Mouse (Mus musculus) gonadal fat pad, adult 2 months (tissue): ENCODE data around the gene Cbx8. TPM values are rescaled to one million over a fixed set of nuclear protein-coding genes. Genes with fewer than 3 reads are reported as not detected.

ENCODE experiments used
- DNase-seq: peaks from one replicate; pipeline ENCODE4 v3.0.0-alpha.2; 2012; ENCODE audit warnings: low read depth
- polyA plus RNA-seq: library from polyadenylated mRNA; depleted of rRNA; stranded (reverse); fragments of >200 nt; gene quantifications from 2 replicates; pipeline ENCODE4 v1.2.3, GENCODE M21; 2012; rRNA removed

Gene Cbx8
- polyA plus RNA-seq, result 3.8 and 5.0 TPM in 2 replicates

DNA sequence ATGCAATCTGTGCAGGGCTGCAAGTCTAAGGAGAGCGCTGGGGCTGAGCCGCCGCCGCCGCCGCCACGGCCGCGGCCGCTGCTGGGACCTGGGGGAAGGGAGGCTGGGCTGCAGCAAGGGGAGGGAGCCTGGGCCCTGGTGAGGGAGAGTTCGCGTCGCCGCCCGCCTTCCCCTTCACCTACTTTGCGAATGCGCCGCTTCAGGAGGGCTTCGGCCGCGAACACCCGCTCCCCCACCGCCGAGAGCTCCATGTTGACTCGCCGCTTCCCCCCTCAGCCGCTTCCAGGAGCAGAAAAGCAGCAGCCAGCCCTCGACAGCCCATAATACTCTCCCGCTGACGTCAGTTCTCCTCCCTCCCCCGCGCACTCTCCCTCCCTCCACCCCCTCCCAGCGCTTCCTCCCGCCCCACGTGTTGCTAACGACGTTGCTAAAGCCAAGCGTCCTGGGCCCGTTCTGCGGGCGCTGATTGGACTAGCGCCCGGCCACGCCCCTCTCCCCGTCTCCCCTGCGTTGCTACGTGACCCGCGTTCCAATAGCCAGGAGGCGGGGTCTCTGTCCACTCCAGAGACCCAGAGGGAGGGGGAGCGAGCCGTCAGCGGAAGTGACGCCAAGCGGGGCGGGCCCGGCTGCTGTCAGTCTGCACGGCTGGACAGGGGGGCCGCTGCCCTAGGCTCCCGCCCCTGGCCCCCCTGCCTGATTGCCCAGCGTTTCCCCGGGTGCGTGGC is at the start of gene Cbx8:
Gene Cbx8, minus strand, starts transcription at position 370 of the 725 bp plus-strand sequence.
- DNase-seq, result no peak

DNA sequence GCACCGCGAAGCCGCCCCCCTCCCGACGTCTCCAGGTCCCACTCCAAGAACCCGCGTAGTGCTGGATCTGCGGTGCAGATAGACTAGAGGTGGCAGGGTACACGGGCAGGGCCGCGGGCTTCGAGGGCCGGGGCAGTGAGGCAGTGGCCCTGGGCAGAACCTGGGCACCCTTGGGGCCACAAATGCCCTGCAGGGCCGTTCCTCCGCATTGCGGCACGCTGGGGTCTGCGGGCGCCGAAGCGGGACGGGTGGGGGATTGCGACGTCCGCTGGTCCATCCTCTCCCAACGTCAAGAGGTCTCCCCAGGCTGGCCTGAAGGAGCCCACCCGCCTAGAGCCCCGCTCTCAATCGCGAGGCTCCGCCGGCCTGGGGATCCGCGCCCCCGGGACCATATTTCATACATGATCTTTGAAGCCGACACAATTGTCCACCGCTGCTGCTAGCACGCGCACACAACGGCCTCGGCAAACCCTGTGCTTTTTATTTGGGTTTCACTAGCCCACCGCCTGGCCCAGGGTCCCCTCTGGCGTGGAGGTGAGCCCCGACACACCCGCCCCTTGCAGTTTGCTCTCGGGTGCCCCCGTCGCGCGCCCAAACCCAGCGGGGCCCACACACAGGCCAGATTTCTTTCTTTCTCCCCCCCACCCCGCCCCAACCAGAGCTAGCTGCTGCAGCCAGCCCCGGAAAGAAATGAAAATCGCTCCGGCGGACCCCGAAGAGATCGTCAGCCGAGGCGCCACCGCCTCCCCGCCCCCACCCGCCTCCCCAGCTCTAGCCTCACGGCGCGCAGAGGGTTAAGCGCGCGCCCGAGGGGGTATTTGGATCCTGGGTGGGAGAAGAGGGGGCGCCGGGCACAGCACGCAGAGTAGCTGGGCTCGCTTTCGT is 49.5 kb upstream of the Cbx8 start:
- no peak for DNase-seq

DNA sequence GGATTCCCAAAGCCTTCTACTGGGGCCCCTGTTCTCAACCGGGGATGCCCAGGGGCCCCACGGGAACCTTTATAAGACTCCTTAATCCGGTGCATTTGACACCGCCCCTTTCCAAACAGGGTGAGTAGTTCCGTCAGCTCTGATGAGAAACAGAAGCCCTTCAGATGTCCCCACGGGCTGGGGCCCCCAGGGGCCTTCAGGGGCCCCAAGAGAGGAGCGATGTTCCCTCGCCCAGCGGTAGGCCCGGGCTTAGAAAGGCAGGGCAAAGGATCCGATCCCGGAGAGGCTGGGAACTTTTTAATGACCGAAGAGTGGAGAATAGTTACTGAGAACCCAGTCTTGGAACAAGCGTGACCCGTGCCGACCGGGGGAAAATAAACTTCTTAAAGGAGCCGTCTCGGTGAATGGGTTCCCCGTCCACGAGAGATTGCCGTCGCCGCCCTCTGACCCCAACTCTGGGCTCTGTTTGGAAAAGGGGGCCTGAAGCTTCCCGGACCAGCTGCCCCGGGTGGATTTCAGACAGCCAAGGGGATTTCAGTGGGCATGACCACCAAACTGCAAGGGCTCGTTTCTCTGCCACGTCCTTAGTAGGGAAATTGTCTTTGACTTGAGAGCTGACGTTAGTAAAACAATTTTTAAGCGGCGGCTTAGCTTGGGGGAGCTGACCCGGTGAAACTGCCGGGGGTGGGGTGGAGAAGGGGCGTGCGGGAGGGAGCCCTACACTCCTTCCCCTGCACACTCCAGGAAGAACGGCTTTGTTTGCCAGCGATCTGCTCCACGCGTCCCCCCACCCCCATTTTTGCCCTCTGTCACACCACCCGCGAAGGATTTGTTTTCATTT is 48.7 kb upstream of the Cbx8 start:
- no peak for DNase-seq

DNA sequence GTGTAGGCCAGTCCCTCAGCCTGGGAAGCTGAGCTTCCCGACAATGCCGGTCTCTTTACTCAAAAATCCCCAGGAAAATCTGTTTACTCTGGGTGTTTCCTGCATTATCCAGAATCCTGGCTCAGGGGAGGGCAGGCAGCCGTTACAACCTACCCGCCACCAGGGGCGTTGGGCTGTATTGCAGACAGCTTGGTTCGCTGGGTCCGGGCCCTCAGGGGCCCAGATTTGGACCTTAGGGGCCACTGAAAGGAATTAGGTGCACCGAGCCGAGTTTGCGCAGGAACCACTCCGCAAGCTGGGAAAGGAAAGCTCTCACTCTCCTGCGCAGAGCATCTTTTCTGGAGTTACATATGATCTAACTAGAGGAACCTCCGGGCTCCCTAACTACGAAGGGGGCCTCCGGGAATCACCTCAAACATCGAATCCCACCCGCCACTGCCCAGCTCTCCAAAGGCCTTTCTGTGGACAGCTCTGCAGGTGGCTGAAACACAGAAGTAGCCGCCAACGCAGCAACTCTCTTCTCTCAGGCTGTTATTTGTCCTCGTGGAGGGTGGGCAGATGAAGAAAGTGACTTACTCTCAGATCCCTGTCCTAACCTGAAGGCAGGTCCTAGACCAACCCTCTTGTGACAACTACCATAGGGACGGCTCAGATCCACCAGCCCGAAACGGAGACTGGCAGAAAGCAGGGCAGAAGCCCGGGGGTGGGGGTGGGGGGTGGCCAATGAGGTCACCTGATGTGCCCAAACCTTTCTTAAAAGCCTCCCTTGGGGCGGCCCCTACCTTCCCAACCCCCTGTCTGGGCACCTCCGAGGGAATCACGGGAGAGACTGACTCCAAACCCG is 47.8 kb upstream of the Cbx8 start:
- DNase-seq, result no peak

DNA sequence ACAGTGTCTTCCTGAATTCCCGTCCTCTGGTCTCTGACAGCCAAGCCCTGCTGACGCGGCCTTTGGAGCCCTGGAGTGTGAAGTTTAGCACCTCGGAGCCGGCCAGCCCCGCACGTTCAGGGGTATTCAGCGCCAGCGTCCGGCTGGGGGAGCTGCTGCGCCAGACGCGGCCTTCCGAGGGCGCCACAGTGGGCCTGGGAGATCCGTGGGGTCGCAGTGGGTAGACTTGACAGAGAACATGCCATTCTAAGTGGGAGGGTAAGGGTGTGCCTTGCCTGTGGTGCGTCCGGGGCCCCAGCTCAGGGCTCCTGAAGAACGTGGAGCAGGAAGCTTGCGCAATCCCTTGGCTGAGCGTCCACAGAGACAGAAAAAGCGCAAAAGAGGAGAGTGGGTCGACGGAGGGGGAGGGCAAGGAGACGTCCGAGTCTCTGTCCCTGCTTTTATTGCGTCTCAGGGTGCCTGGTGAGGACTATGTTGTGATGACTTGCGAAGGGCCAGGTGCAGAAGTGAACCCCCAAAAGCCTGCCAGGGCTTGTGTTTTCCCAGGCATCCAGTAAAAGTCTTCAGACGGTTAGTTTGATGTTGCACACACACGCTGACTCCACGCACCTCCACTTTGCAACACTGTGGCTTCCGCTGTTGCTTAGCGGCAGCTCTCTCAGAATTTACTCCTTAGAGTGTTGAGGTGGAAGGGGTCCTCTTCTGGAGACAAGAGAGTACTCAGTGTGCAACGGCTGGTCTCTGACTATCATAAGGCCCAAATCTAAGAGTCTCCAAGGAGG is 46.7 kb upstream of the Cbx8 start:
- no peak for DNase-seq

DNA sequence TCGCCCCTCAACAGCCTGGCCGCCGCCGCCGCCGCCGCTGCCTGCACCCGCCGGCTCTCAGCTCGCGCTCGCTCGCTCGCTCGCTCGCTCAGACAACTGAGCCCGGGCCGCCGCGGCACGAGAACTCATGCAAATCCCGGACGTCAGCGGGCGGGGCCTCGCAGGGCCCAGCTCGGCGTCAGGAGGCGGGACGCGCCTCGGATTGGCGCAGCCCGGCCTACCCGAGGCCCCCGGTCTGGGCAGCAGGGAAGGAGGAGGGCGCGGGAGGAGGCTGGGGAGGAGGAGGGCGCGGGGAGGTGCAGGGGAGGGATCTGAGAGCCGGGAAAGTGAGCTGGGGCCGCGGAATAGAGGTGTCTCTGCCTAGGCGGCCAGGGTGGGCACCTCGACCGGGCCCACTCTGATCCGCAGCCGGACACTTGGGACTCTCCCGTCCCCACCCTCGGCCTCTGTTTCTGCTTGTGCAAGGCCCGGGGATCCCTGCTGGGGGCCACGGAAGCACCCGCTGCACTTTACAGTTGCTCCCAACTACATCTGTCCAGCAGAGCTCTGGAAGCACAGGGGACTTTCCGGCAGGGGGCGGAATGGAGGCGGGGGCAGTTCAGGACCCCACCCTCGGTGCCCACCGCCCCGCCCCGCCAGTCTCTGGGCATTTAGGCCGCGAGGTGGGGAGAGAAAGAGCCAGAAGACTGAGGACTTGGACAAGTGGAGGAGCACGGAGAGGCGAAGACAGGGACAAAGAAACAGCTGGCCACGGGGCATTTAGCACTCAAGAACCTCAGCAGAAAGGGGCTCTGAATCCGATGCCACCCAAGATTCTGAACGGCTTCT is 45.6 kb upstream of the Cbx8 start, which contains the start of gene Cbx4:
Gene Cbx4, minus strand, starts transcription at position 78 of the 828 bp plus-strand sequence.
- DNase-seq, result no peak

DNA sequence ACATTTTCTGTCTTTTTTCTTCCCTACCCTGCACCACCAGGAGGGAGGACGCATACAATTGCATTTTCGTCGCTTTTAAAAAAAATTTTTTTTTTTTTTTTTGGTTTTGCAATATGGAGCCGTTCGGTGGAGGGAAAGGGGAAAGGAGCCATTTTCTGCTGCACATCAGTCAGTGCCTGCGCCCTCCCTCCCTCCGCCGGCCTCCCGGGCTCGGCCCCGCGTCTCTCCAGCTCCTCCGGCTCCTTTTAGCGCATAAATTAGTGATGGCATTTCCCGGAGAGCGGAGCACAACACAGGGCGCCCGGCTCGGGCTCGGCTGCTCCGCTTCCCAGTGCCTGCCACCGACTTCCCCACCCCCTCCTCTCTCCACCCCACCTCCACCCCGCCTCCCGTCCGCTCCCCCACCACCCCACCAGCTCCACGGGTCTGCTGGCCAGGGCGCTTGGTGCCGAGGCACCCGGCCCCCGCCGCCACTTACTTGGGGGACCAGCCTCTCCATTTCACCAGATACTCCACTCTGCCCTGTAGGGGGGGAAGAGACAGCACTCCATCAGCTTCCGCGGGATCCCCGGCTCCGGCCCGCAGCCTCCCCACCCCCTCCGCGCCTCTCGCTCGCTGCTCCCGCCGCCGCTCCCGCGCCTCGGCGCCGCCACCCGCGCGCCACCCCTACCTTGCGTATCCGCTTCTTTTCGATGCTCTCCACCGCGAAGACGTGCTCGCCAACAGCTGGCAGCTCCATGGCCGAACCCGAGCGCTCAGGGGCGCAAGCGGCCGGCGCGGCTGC is 44.7 kb upstream of the Cbx8 start:
- no peak for DNase-seq

DNA sequence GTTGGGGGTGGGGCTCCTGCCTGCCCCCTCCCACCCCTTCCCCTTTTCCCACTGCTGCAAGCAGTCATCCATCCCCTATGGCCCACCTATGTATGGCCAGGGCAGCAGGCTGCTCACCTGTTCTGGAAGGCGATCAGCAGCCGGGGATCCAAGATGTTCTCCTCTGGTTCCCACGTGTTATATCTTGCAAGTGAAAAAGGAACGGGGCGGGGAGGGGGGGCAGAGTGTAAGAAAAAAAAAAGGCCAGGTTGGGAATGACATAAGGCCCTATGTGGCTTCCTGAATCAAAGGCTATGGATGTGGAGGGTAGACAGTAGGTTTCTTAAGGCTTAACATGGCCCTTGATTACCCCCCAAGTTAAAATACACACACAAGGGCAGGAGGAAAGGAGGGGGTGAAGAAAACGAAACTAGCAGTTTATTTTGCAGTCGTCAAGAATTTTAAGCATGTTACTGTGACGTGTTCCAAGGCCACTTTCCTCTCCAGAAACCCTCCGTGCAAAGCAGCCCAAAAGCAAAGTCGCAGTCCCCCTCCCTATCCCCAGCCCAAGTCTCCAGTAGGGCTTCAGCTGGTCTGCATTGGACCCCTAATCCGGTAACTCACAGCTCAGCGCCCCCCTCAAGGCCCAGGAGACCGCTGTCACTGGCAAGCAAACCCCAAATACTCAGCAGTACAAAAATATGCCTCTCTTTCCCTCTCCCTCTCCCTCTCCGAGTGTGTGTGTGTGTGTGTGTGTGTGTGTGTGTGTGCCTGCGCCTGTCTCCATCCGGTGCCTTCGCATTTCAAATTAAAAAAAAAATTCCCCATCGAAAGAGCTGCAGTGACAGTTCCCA is 43.9 kb upstream of the Cbx8 start:
- no peak for DNase-seq

DNA sequence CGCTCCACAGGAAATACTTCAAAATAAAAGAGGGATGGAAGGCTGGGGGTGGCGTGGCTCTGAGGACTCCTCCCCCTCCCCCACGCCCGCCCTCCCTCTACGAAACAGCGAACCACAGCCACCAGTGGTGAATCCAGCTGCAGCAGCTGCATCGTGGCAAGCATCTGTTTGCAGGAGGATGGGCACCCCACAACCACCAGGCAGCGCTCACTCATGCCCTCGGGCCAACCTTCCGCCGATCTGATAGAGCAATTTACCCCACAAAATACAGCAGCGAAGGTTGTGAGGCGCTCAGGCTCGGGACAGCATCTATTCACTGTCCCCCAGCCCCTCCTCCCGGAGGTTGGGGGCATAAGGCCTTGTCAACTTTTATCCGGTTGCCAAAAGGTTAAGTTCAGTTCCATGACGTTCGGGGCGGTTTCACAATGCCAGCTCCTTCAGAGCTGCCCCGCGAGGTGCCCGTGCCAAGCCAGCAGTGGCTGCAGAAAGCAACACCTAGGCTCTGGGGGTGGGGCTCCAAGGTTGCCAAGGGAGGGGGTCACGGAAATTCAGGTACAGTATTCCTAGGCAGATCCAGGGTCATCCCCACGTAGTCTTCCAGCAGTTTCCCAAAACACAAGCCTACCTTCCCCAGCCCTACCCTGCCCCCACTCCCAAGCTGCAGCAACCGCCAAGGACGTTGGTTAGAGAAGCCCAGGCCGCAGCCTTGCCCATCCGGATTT is 43.1 kb upstream of the Cbx8 start:
- DNase-seq, result no peak

DNA sequence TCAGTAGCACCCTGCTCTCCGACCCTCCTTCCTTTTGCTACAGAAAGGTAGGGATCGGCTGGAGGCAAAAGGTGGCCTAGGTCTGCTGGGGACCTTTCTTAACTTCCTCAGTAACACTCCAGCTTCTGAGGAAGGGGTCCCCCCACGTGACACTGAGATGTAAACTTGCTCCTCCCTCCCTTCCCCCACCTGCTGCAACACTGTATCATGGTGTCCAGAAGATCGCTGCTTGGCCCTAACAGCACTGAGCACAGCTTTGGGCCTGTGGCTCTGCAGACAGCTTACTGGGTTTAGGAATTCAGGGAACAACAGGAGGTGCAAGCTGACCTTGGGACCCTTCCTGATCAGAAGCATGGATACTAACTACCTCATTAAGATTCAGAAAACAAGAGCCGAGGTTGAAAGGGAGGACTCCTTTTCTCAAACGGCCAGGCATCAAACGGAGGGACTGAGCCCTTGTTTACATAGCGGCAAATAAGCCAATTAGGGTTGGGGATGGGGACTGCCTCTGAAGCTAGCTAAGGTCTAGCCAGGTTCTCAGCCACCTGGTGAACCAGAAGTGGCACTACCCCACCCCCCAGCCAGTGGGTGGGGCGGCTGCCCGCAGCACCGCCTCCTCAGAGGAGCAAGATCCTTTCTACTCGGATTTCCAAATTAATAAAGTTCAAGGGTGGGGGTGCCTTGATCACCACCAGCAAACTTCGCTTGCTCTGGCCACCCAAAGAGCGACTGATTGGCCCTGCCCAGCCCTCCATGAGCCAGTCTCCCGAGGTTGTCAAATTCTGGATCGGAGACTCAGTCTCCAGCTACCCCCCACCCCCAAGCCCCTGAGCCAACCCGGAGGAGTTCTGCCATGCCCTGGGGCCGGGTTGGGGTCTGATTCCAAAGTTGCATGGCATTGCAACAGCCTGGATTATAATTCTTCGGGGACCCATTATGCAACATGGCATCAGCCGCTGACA is 42.1 kb upstream of the Cbx8 start:
- DNase-seq, result no peak

DNA sequence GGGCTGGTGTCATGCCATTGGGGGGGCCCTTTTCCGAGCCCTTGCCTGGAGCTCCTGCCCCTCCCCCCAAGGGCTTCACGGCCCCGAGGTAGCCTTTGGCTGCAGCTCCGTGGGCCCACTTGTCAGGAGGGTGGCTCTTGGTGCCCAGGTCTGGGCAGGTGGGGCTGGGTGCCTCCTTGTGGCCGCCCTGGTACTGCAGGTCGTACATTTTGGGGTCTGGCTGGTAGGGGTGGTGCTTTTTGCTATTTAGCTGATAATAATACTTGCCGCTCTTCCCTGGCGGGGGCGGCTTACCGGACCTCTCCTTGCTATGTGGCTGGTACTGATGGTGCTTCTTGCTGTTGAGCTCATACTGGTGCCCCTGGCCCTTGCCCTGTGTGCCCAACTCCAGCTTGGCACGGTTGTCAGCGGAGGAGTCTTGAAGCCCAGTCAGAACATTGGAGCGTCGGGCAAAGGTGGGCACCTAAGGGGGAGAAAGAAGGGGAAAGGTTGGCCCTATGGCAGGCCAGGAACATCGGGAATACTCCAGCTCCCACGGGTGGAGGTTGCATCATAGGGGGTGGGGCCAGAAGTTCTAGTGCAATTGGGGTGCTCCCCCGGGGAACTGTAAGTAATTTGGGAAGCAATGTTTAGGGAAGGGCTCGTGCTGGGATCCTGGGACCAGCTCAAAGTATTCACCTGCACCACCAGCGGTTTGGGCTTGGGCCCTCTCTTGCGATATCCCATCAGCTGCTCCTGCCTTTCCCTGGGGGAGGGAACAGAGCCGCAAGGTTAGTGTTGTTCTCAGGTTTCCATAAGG is 41.3 kb upstream of the Cbx8 start:
- DNase-seq, result no peak

DNA sequence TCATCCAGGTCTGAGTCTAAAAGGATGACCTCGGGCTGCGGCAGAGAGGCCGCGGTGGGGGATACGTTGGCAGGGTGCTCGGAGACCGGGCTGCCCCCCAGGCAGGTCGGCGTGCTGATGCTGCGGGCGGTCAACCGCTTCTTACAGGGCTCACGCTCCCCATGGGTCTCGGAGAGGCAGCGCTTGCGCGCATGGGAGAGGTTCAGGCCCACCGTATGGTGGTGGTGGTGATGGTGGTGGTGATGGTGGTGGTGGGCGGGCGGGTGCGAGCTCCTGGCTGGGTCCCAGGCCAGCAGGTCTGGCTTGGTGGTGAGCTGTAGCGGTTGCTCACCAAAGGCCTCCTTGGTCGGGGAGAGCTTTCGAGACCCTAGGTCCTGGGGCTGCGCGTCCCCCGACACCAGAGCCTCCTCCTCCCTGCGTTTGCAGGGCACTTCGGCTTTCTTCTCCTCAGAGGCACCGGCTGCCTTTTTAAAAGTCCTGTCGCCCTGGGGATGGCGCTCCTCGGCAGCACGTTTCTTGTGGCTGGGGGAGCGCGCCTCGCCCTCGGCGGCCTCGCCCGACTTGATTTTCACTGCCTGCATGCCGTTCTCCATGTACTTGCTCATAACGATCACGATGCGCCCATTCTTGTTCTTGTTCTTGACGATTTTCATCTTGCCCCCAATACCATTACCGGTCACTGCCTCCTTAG is 40.5 kb upstream of the Cbx8 start:
- DNase-seq, result no peak

DNA sequence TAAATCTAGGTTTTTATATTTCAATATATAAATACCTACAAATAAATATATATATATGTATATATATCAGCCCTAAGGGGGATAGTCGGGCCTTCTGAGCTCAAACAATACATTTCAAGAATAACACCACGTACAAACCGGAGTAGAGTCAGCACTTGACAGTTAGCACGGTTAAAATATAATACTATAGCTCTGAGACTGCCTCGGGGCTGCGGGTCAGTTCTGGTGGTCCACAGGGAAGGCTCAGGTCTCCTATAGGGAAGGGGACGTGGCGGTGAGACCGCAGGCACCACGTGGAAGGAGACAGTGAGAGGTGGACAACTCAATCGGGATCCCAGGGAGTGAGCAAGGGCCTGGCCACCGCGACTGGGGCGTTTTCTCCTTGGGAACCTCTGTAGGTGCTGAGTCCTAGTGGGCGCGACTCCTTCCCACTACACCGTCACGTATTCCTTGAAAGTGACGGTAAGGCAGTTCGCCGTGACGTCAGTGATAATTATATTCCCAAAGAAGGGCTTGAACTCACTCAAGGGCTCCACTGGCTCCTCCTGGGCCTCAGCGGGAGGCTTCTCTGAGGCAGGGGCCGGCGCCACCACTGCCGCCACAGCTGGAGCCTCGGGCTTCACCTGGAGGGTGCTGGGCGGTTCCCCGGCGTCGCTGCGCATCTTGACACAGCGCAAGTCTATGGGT is 39.8 kb upstream of the Cbx8 start:
- no peak for DNase-seq

DNA sequence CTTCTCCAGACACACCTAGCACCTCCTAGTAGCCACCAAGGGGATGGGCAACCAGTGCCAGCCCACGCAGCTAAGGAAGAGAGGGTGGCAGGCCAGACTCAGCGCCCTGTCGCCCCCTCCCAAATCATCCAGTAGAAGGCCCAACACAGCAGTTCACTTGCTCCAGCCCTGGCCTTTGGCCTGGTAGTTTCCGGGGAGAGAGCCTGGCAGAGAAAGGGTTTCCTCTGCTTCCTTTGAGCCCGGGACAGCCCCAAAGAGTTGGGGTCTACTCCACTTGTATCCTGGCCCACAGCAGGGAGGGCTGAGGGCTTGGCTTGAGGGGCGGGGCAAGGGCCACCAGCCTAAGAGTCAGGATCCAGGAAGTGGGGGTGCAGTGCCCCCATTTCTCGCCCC is 38.7 kb upstream of the Cbx8 start:
- no peak for DNase-seq
